Mouse (Mus musculus) heart, embryonic 15.5 days (tissue): ENCODE measurements around the gene Serpinb5. TPM values are rescaled to one million over a fixed set of nuclear protein-coding genes. Genes with fewer than 3 reads are reported as not detected.
"Not testable (repeated sequence)": the region's sequence is repeated elsewhere in the genome, so short reads cannot be mapped to it uniquely, and the experiment has no call there.

Experiments
- ATAC-seq: fragments of 200-750 bp; cut with Nextera tagmentation; replicated peaks from 2 replicates; pipeline ENCODE4 v1.8.0; 2017; ENCODE audit warnings: low read depth, moderate TSS enrichment; ENCODE audit not compliant: insufficient number of reproducible peaks, insufficient read depth, low FRiP score
- H3K27ac ChIP-seq: fragments of 300-500 bp; sonication (generic); 2 replicates; pipeline ENCODE4 v1.5.1; 2015; ENCODE audit warnings: mild to moderate bottlenecking, inconsistent platforms
- H3K27me3 ChIP-seq: fragments of 300-500 bp; sonication (generic); 2 replicates; pipeline ENCODE4 v1.6.1; 2015; ENCODE audit warnings: inconsistent platforms
- H3K36me3 ChIP-seq: fragments of 300-500 bp; sonication (generic); 2 replicates; pipeline ENCODE4 v1.6.1; 2015; ENCODE audit warnings: mild to moderate bottlenecking, inconsistent platforms
- H3K4me1 ChIP-seq: fragments of 300-500 bp; sonication (generic); replicated peaks from 2 replicates; pipeline ENCODE4 v1.6.1; 2015; ENCODE audit warnings: inconsistent platforms
- H3K4me2 ChIP-seq: fragments of 300-500 bp; sonication (generic); 2 replicates; pipeline ENCODE4 v1.6.1; 2015; ENCODE audit warnings: inconsistent platforms, mild to moderate bottlenecking, moderate library complexity
- H3K4me3 ChIP-seq: fragments of 300-500 bp; sonication (generic); 2 replicates; pipeline ENCODE4 v1.5.1; 2015; ENCODE audit warnings: mild to moderate bottlenecking, inconsistent platforms
- H3K9ac ChIP-seq: fragments of 300-500 bp; sonication (generic); 2 replicates; pipeline ENCODE4 v1.6.1; 2015; ENCODE audit warnings: mild to moderate bottlenecking, inconsistent platforms
- H3K9me3 ChIP-seq: fragments of 300-500 bp; sonication (generic); replicated peaks from 2 replicates; pipeline ENCODE4 v1.6.1; 2016; ENCODE audit warnings: inconsistent platforms
- WGBS: fragments of 180-500 bp; shearing (Covaris S2); methylation state at CpG from one replicate; pipeline ENCODE4 v1.1.7; 2015; ENCODE audit warnings: mixed read lengths; 5-methylcytosine and 5-hydroxymethylcytosine counted together
- polyA plus RNA-seq: library from polyadenylated mRNA; unstranded; fragments of >200 nt; fragmentation: Nextera tagmentation; extraction: Ambion mirVana; gene quantifications from 2 replicates; pipeline ENCODE4 v1.2.1, GENCODE M21; 2015

Serpinb5 gene
- polyA plus RNA-seq, 1 experiment from 2014 or later: 0.11 TPM

- ATAC-seq: no peak
- H3K4me3 ChIP-seq: no peak overlapping the region
- no peak overlapping the region for H3K4me2 ChIP-seq
- 65% methylated on average over 3 of the region's 3 CpGs for WGBS
- no peaks in the 10 kb centered on the region for H3K36me3 ChIP-seq
- no peak overlapping the region for H3K27ac ChIP-seq
- no peaks in the 10 kb centered on the region for H3K4me1 ChIP-seq
- no peaks in the 10 kb centered on the region for H3K27me3 ChIP-seq
- H3K9me3 ChIP-seq: no peaks in the 10 kb centered on the region
- no peak overlapping the region for H3K9ac ChIP-seq
These were observed 15.2 kb downstream of the Serpinb5 start for GRCm38 (mm10) chr1:106876147-106876546.

- Histone ChIP-seq H3K9ac (no peak overlapping the region), H3K27me3 (no peaks in the 10 kb centered on the region), H3K36me3 (no peaks in the 10 kb centered on the region), H3K4me2 (no peak overlapping the region), H3K4me1 (no peaks in the 10 kb centered on the region), H3K27ac (no peak overlapping the region), H3K9me3 (no peaks in the 10 kb centered on the region), H3K4me3 (no peak overlapping the region)
- ATAC-seq: no peak
- WGBS: 63% methylated on average over 4 of the region's 4 CpGs
These were observed 21.8 kb downstream of the Serpinb5 start for GRCm38 (mm10) chr1:106882723-106883122.

GRCm38 (mm10) chr1:106883369-106883768, 22.4 kb downstream of the Serpinb5 start:
- WGBS: 59% methylated on average over 5 of the region's 5 CpGs

GRCm38 (mm10) chr1:106883812-106884211, 22.8 kb downstream of the Serpinb5 start:
- Histone ChIP-seq H3K9me3 (no peaks in the 10 kb centered on the region), H3K27ac (no peak overlapping the region), H3K4me3 (no peak overlapping the region), H3K4me1 (no peaks in the 10 kb centered on the region), H3K9ac (no peak overlapping the region), H3K4me2 (no peak overlapping the region), H3K27me3 (no peaks in the 10 kb centered on the region), H3K36me3 (no peaks in the 10 kb centered on the region)
- ATAC-seq: no peak
- WGBS: 3% methylated on average over 2 of the region's 2 CpGs

More at GRCm38 (mm10) chr1:106883369-106883768, 22.4 kb downstream of the Serpinb5 start:
- Histone ChIP-seq H3K4me1 (no peaks in the 10 kb centered on the region), H3K4me2 (no peak overlapping the region), H3K9ac (no peak overlapping the region), H3K27ac (no peak overlapping the region), H3K36me3 (no peaks in the 10 kb centered on the region), H3K9me3 (no peaks in the 10 kb centered on the region), H3K27me3 (no peaks in the 10 kb centered on the region), H3K4me3 (no peak overlapping the region)
- ATAC-seq: no peak

GRCm38 (mm10) chr1:106895142-106895541, 34.2 kb downstream of the Serpinb5 start:
- H3K9me3 ChIP-seq, H3K4me2 ChIP-seq, H3K36me3 ChIP-seq, ATAC-seq, H3K4me3 ChIP-seq, H3K4me1 ChIP-seq, H3K27me3 ChIP-seq, H3K27ac ChIP-seq, H3K9ac ChIP-seq: not testable (repeated sequence)

GRCm38 (mm10) chr1:106901406-106901805, 40.4 kb downstream of the Serpinb5 start:
- no peaks in the 10 kb centered on the region for H3K4me1 ChIP-seq
- no peak overlapping the region for H3K27ac ChIP-seq
- no peak overlapping the region for H3K4me2 ChIP-seq
- no peaks in the 10 kb centered on the region for H3K36me3 ChIP-seq
- ATAC-seq: no peak
- no peaks in the 10 kb centered on the region for H3K27me3 ChIP-seq
- no peak overlapping the region for H3K9ac ChIP-seq
- 27% methylated on average over 4 of the region's 4 CpGs for WGBS
- H3K4me3 ChIP-seq: no peak overlapping the region
- no peaks in the 10 kb centered on the region for H3K9me3 ChIP-seq

- Histone ChIP-seq H3K4me1 (no peaks in the 10 kb centered on the region), H3K36me3 (no peaks in the 10 kb centered on the region), H3K4me3 (no peak overlapping the region), H3K9me3 (no peaks in the 10 kb centered on the region), H3K9ac (no peak overlapping the region), H3K27ac (no peak overlapping the region), H3K4me2 (no peak overlapping the region), H3K27me3 (no peaks in the 10 kb centered on the region)
- 73% methylated on average over 4 of the region's 4 CpGs for WGBS
- no peak for ATAC-seq
These were observed 71.0 kb downstream of the Serpinb5 start for GRCm38 (mm10) chr1:106931954-106932353.

Other genes starting within 250 kb of the Serpinb5 start
- gene Bcl2, start 146.9 kb upstream of the Serpinb5 start, polyA plus RNA-seq: 7.4 and 10.1 TPM in 2 replicates
- gene Kdsr, start 101.4 kb upstream of the Serpinb5 start, polyA plus RNA-seq: 7.4 and 9.0 TPM in 2 replicates
- 39.3 and 41.1 TPM in 2 replicates for gene Vps4b, start 64.4 kb upstream of the Serpinb5 start, polyA plus RNA-seq
- 0.37 and 0.82 TPM in 2 replicates for gene Serpinb12, start 73.3 kb downstream of the Serpinb5 start, polyA plus RNA-seq
- not detected in 2 replicates for gene Serpinb13, start 119.8 kb downstream of the Serpinb5 start, polyA plus RNA-seq
- 0.25 TPM in 1 of 2 replicates, not detected in the other for gene Serpinb3a, start 191.1 kb downstream of the Serpinb5 start, polyA plus RNA-seq
- not detected in 2 replicates for gene Serpinb3d, start 222.3 kb downstream of the Serpinb5 start, polyA plus RNA-seq